Mouse (Mus musculus) liver, adult 2 months (tissue): ENCODE data around the gene Efna2.

Experiments used
- CTCF ChIP-seq: fragments of 200-500 bp; IDR thresholded peaks from 2 replicates; pipeline ENCODE4 v1.5.1; 2011; ENCODE audit warnings: low read depth, low read length, control low read depth
- POLR2A ChIP-seq: fragments of 200-500 bp; IDR thresholded peaks from 2 replicates; pipeline ENCODE4 v1.6.1; 2011; ENCODE audit warnings: low read length, control low read depth; ENCODE audit not compliant: insufficient read depth; ENCODE audit errors: extremely low read depth

- TF ChIP-seq POLR2A = no peak
- TF ChIP-seq CTCF = no peak
These were observed 47.8 kb upstream of the Efna2 start for GRCm38 (mm10) chr10:80131316-80131951.
